In genomic region chr12:73409481-73410085, GRCm38 (mm10) we compare ENCODE assay signal across 14 mouse cellular contexts.
DNase-seq lines count a peak whose midpoint lies in the region; ATAC-seq and TF ChIP-seq lines count a peak whose summit lies in the region.
"Had no signal": no experiment of that assay in that cellular context is flagged by ENCODE, and none has a peak within 500 bp of the region (broad histone marks: within the 10 kb centered on the region; RNA-seq: fewer than 3 reads in every experiment).

No protein-coding gene starts in this region.

- no peak for ATAC-seq in forebrain, embryonic 11.5 days (replicated peaks; ENCODE audit: low FRiP score)
- no peak for ATAC-seq in forebrain, embryonic 15.5 days (replicated peaks)
- ATAC-seq: inflammation-experienced regulatory T-cells, adult 6 months; lung, postnatal 0 days; midbrain, embryonic 15.5 days had no signal

- TF ChIP-seq POLR2A in lung, adult 2 months (IDR thresholded peaks at IDR 0.05; ENCODE audit: borderline replicate concordance, extremely low read depth, low read depth, low read length): no peak

- H3K4me1 ChIP-seq in forebrain, embryonic 11.5 days (replicated peaks; ENCODE audit: control insufficient read depth, insufficient read depth, low read length): no peaks in the 10 kb centered on the region
- H3K4me1 ChIP-seq in forebrain, embryonic 15.5 days: peaks cover 18% of the 10 kb centered on the region
- no peaks in the 10 kb centered on the region for H3K4me1 ChIP-seq in lung, adult 2 months (ENCODE audit: control insufficient read depth, insufficient read depth, low read length)
- H3K4me1 ChIP-seq: midbrain, embryonic 15.5 days had no signal

- intact Hi-C loops in gastrocnemius, postnatal 14 days (cut with DNase I; ENCODE audit: low total_unique reads): no loop called here

- no peaks in the 10 kb centered on the region for H3K36me3 ChIP-seq in forebrain, embryonic 11.5 days (ENCODE audit: control insufficient read depth, insufficient read depth, low read length)
- H3K36me3 ChIP-seq in forebrain, embryonic 15.5 days: no peaks in the 10 kb centered on the region
- H3K36me3 ChIP-seq: limb, embryonic 12.5 days; midbrain, embryonic 15.5 days had no signal

- H3K9ac ChIP-seq in forebrain, embryonic 11.5 days (ENCODE audit: low read length): no peak overlapping the region
- no peak overlapping the region for H3K9ac ChIP-seq in forebrain, embryonic 15.5 days (replicated peaks)
- H3K9ac ChIP-seq: limb, embryonic 12.5 days; midbrain, embryonic 15.5 days had no signal

- WGBS in forebrain, embryonic 11.5 days: 89% methylated on average over 4 of the region's 4 CpGs
- WGBS in forebrain, embryonic 15.5 days: 70% methylated on average over 4 of the region's 4 CpGs
- 77% methylated on average over 4 of the region's 4 CpGs for WGBS in lung, adult 2 months

- no peaks in the 10 kb centered on the region for H3K9me3 ChIP-seq in forebrain, embryonic 11.5 days (ENCODE audit: control insufficient read depth, low read length)
- H3K9me3 ChIP-seq in forebrain, embryonic 15.5 days: no peaks in the 10 kb centered on the region
- H3K9me3 ChIP-seq: limb, embryonic 12.5 days; midbrain, embryonic 15.5 days had no signal

- H3K27ac ChIP-seq in forebrain, embryonic 11.5 days (ENCODE audit: low read depth, low read length): no peak overlapping the region
- H3K27ac ChIP-seq in forebrain, embryonic 15.5 days (replicated peaks): no peak overlapping the region
- H3K27ac ChIP-seq: layer of hippocampus, adult 2 months; limb, embryonic 12.5 days; midbrain, embryonic 15.5 days had no signal

- H3K27me3 ChIP-seq in forebrain, embryonic 11.5 days (ENCODE audit: control insufficient read depth, insufficient read depth, low read length): no peaks in the 10 kb centered on the region
- H3K27me3 ChIP-seq in forebrain, embryonic 15.5 days: no peaks in the 10 kb centered on the region
- H3K27me3 ChIP-seq: midbrain, embryonic 15.5 days had no signal

- DNase-seq in forebrain, embryonic 11.5 days (ENCODE audit: low spot score): peak; percentile 43
- DNase-seq in lung, postnatal 10 days: peak; percentile 14
- DNase-seq in lung, postnatal 4 days: no peak
- DNase-seq in gastrocnemius, postnatal 14 days: peak; percentile 77
- DNase-seq in thymus, postnatal 25 days: no peak
- DNase-seq in kidney, adult 11 months: no peak
- DNase-seq in lung, adult 2 months: no peak
- DNase-seq: thymus, postnatal 36 days had no signal

- no peak for TF ChIP-seq CTCF in lung, adult 2 months (IDR thresholded peaks at IDR 0.05; ENCODE audit: insufficient read depth, low read length)

- no peak overlapping the region for H3K4me2 ChIP-seq in forebrain, embryonic 11.5 days (ENCODE audit: low read depth, low read length, severe bottlenecking)
- no peak overlapping the region for H3K4me2 ChIP-seq in forebrain, embryonic 15.5 days (replicated peaks)
- H3K4me2 ChIP-seq: limb, embryonic 12.5 days; midbrain, embryonic 15.5 days had no signal

- no peak overlapping the region for H3K4me3 ChIP-seq in forebrain, embryonic 11.5 days (ENCODE audit: low read depth, low read length)
- H3K4me3 ChIP-seq in forebrain, embryonic 15.5 days: no peak overlapping the region
- no peak overlapping the region for H3K4me3 ChIP-seq in lung, adult 2 months (replicated peaks; ENCODE audit: extremely low read depth, low read depth, low read length)
- H3K4me3 ChIP-seq: layer of hippocampus, adult 2 months; limb, embryonic 12.5 days; midbrain, embryonic 15.5 days had no signal

Comparison
In these comparisons a context has a peak if more than half of its experiments do, and no peak if none do; other contexts are left out.
1. DNase-seq: peak in forebrain, embryonic 11.5 days (single experiment), lung, postnatal 10 days (single experiment) and gastrocnemius, postnatal 14 days (single experiment); none in lung, postnatal 4 days (0 of 2), thymus, postnatal 25 days (single experiment), kidney, adult 11 months (single experiment) and lung, adult 2 months (single experiment).